Comparison of ENCODE assay signal across 15 mouse cellular contexts in genomic region chr12:58985766-58986165, GRCm38 (mm10).
"Had no signal": no experiment of that assay in that cellular context is flagged by ENCODE, and none has a peak within 500 bp of the region (broad histone marks: within the 10 kb centered on the region; RNA-seq: fewer than 3 reads in every experiment).

No protein-coding gene starts in this region.

- ATAC-seq: liver, postnatal 0 days; lung, postnatal 0 days; midbrain, embryonic 15.5 days had no signal

- H3K9ac ChIP-seq: liver, postnatal 0 days; lung, embryonic 15.5 days; midbrain, embryonic 12.5 days; midbrain, embryonic 15.5 days; neural tube, embryonic 12.5 days had no signal

- H3K4me1 ChIP-seq: lung, embryonic 15.5 days; midbrain, embryonic 10.5 days; midbrain, embryonic 12.5 days; midbrain, embryonic 15.5 days; neural tube, embryonic 12.5 days had no signal

- H3K9me3 ChIP-seq: lung, embryonic 15.5 days; midbrain, embryonic 10.5 days; midbrain, embryonic 12.5 days; midbrain, embryonic 15.5 days; neural tube, embryonic 12.5 days had no signal

- DNase-seq: liver, postnatal 0 days; lung, adult 2 months; lung, postnatal 14 days; lung, postnatal 4 days; right cerebral cortex, postnatal 14 days; spleen, adult 18-20 months; thymus, adult 18-20 months; thymus, postnatal 14 days; thymus, postnatal 36 days had no signal

- H3K4me2 ChIP-seq: lung, embryonic 15.5 days; midbrain, embryonic 12.5 days; midbrain, embryonic 15.5 days; neural tube, embryonic 12.5 days had no signal

- H3K4me3 ChIP-seq: lung, embryonic 15.5 days; midbrain, embryonic 10.5 days; midbrain, embryonic 12.5 days; midbrain, embryonic 15.5 days; neural tube, embryonic 12.5 days had no signal

- H3K27me3 ChIP-seq: lung, embryonic 15.5 days; midbrain, embryonic 12.5 days; midbrain, embryonic 15.5 days; neural tube, embryonic 12.5 days had no signal

- H3K27ac ChIP-seq: lung, embryonic 15.5 days; midbrain, embryonic 10.5 days; midbrain, embryonic 12.5 days; midbrain, embryonic 15.5 days; neural tube, embryonic 12.5 days had no signal
